Mouse (Mus musculus) right cerebral cortex, adult 2 months (tissue): ENCODE results near the gene Dnm1.

Source experiments
- DNase-seq, 2 experiments: peaks; one replicate each; pipeline ENCODE4 v3.0.0; 2021 to 2022; ENCODE audit warnings: low spot score in 2 of 2

The Dnm1 gene

GRCm38 (mm10) chr2:32353007-32353542, at the start of gene Dnm1:
Dnm1 (minus strand) TSS chr2:32353338.
- peak; percentile 96 for DNase-seq

- DNase-seq: no peak
Measured at GRCm38 (mm10) chr2:32396695-32397094, 43.6 kb upstream of the Dnm1 start.

- DNase-seq: peak; percentile 93 to 97
Measured at GRCm38 (mm10) chr2:32395946-32396621, 42.9 kb upstream of the Dnm1 start.

- DNase-seq: peak; percentile 85 to 96
Measured at GRCm38 (mm10) chr2:32395484-32395945, 42.4 kb upstream of the Dnm1 start, which contains the start of gene Ptges2. Ptges2 (plus strand) TSS chr2:32395896.

- peak; percentile 50 to 52 for DNase-seq
Measured at GRCm38 (mm10) chr2:32394973-32395372, 41.8 kb upstream of the Dnm1 start.

- no peak for DNase-seq
Measured at GRCm38 (mm10) chr2:32392063-32392462, 38.9 kb upstream of the Dnm1 start.

- no peak for DNase-seq
Measured at GRCm38 (mm10) chr2:32390871-32391270, 37.7 kb upstream of the Dnm1 start.

- DNase-seq: no peak
Measured at GRCm38 (mm10) chr2:32389157-32389556, 36.0 kb upstream of the Dnm1 start.

GRCm38 (mm10) chr2:32387706-32388490, 34.8 kb upstream of the Dnm1 start, which contains the start of gene Lcn2:
Lcn2 (minus strand) TSS chr2:32388252.
- no peak for DNase-seq

GRCm38 (mm10) chr2:32382689-32383088, 29.6 kb upstream of the Dnm1 start:
- no peak for DNase-seq

GRCm38 (mm10) chr2:32381775-32382223, 28.7 kb upstream of the Dnm1 start, which contains the start of gene 1110008P14Rik:
1110008P14Rik (minus strand) TSS chr2:32381938.
- DNase-seq: peak; percentile 89 to 92

- DNase-seq: peak in 1 of 2 experiments; percentile 53
Measured at GRCm38 (mm10) chr2:32381141-32381774, 28.1 kb upstream of the Dnm1 start.

- no peak for DNase-seq
Measured at GRCm38 (mm10) chr2:32380001-32380500, 26.9 kb upstream of the Dnm1 start.

- peak in 1 of 2 experiments; percentile 47 for DNase-seq
Measured at GRCm38 (mm10) chr2:32376963-32377362, 23.8 kb upstream of the Dnm1 start.

- DNase-seq: peak; percentile 50 to 53
Measured at GRCm38 (mm10) chr2:32375317-32375940, 22.3 kb upstream of the Dnm1 start.

- DNase-seq: no peak
Measured at GRCm38 (mm10) chr2:32374191-32374590, 21.1 kb upstream of the Dnm1 start.

- DNase-seq: no peak
Measured at GRCm38 (mm10) chr2:32367315-32367714, 14.2 kb upstream of the Dnm1 start.

GRCm38 (mm10) chr2:32364121-32364520, 11.0 kb upstream of the Dnm1 start:
- no peak for DNase-seq

- DNase-seq: no peak
Measured at GRCm38 (mm10) chr2:32363376-32364106, 10.4 kb upstream of the Dnm1 start.

GRCm38 (mm10) chr2:32362817-32363340, 9.7 kb upstream of the Dnm1 start:
- DNase-seq: peak; percentile 87 to 91
